Mouse (Mus musculus): ENCODE data around the gene Adtrp. TPM values are rescaled to one million over a fixed set of nuclear protein-coding genes. Genes with fewer than 3 reads are reported as not detected.

Adtrp gene
- 47.3 and 56.8 TPM in 2 replicates for polyA plus RNA-seq (2012; rRNA removed)

GRCm38 (mm10) chr13:41847516-41848126 is at the start of gene Adtrp:
Gene Adtrp, minus strand, starts transcription at chr13:41847684.

Other genes starting within 250 kb of the Adtrp start
- 2.7 and 2.9 TPM in 2 replicates for gene Tmem170b, start 241.8 kb downstream of the Adtrp start, polyA plus RNA-seq (2012; rRNA removed)
- gene Hivep1, start 204.3 kb upstream of the Adtrp start, polyA plus RNA-seq (2012; rRNA removed): 2.8 and 3.1 TPM in 2 replicates

Measured in liver, embryonic 18 days (tissue).